Mouse (Mus musculus): ENCODE results near the gene Pou2f2.

DNA sequence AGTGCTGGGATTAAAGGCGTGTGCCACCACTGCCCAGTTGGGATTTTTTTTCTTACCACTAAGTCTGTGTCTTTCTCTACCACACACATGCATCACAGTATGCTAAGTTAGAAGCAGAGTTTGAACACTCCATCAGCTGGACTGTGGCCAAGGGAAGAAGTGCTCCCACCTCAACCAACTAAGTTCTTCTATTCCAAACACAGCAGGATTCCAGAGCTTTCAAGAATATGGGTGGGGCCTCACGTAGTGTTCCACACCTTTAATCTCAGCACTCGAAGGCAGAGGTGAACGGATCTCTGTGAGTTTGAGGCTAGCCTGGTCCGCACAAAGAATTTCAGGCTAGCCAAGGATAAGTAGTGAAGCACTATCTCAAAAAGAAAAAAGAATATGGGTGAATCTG is 13.4 kb downstream of the Pou2f2 start:
- no peak for TF ChIP-seq CTCF (conservative IDR thresholded peaks at IDR 0.05; ENCODE audit: insufficient read depth, insufficient read length, low read depth, low read length)
- no peak for TF ChIP-seq POLR2A (IDR thresholded peaks at IDR 0.05; ENCODE audit: low read depth, low read length)
